Mouse (Mus musculus): ENCODE data around the gene Idnk. TPM values are rescaled to one million over a fixed set of nuclear protein-coding genes. Genes with fewer than 3 reads are reported as not detected.

Idnk gene
- total RNA-seq, 2 experiments from 2014 or later, result 9.0 to 10.2 TPM

DNA sequence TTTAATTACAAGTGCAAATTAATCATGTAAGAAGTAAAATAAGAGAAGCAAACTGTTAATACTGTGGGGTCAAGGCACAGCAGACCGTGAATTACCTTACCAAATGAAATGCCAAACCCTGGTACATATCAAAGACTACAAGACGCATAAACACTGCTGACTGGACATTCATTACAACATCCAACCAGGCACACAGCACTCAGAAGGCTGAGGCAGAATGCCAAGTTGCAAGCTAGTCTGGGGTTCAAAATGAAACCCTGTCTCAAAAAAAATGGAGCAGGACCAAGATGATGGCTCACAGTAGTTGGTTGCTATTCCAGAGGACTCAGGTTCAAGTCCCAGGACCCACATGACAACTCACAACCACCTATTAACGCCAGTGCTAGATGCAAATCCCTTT lies 26.7 kb downstream of the Idnk start:
- intact Hi-C loops (cut with DNase I; ENCODE audit: low total_unique reads), result no loop called here
- no peak for DNase-seq

DNA sequence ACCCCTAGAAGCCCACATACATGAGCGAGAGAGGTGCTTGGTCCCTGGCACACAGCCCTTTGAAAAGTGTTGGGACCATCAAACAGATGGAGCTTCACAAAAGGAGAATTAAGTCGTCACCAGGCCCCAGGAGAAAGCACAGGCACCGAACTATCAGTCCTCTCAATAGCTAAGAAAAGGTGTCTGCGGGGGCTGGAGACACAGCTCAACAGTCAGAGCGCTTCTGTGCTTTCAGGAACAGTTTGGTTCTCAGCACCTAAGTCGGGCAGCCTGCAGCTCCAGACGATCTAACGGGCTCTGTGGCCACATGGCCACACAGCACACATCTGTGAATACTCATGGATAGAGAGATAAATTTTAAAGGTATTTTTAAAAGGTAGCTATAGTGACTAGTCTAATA lies 28.8 kb downstream of the Idnk start:
- intact Hi-C loops (cut with DNase I; ENCODE audit: low total_unique reads), result loop anchor here (5.0 kb wide), 1 partner anchor 46 kb away; no protein-coding TSS in a partner anchor
- DNase-seq, result no peak

DNA sequence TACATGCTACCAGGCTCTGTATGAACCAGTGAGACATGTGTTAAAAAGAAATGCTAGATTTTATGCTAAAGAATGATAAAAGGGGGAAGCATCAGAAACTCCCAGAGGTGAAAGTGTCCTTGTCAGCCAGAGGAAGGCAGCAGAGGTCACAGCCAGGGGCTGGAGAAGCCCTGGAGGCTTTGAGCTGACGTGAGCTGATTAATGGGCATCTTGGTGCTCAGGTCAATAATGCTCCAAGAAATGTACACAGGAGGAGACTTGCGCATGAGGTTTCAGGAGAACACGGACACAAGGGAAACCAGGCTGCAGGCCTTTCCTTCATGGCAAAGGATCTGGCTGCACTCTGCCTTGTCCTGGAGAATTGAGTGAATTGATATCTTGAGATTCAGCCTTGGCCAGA lies 30.3 kb downstream of the Idnk start:
- intact Hi-C loops (cut with DNase I; ENCODE audit: low total_unique reads), result loop anchor here (5.0 kb wide), 1 partner anchor 45 kb away; no protein-coding TSS in a partner anchor

DNA sequence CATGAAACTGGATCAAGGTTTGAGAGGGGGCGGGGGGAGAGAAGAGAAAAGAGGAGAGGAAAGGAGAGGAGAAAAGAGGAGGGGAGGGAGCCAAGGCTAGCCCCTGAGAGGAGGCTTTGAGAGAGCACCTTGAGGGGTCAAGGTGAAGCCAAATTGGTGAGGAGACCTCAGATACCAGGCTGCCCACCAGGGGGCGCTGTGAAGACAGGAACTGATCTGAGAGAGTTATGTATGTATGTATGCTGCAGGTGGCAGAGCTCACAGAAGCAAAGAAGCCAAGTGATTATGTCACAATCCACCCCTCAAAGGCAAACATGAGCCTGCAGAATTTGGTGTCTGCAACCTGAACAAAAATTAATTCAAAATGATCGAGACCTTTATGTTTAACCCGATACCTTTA lies 31.0 kb downstream of the Idnk start:
- peak; percentile 84 for DNase-seq
- intact Hi-C loops (cut with DNase I; ENCODE audit: low total_unique reads), result loop anchor here (5.0 kb wide), 1 partner anchor 44 kb away; no protein-coding TSS in a partner anchor

More for the DNA sequence above, 30.3 kb downstream of the Idnk start:
- DNase-seq, result no peak

DNA sequence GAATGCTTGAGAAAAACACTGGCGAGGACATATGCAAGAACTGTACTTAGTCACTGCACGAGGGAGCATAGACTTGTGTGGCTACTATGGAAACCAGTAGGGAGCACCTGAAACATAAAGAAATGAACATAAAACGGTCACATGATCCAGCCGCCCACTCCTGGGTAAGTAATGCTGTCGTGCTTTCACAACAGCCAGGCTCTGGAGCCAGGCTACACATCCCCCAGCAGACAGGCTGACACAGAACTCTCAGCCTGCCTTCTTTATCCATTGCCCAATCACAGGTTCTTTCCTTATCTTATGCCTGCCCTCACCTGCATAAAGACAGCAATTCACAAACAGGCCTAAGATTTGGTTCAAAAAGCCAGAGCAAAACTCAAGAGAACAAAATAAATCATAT lies 32.0 kb downstream of the Idnk start:
- intact Hi-C loops (cut with DNase I; ENCODE audit: low total_unique reads), result loop anchor here (5.0 kb wide), 1 partner anchor 43 kb away; no protein-coding TSS in a partner anchor
- no peak for DNase-seq

DNA sequence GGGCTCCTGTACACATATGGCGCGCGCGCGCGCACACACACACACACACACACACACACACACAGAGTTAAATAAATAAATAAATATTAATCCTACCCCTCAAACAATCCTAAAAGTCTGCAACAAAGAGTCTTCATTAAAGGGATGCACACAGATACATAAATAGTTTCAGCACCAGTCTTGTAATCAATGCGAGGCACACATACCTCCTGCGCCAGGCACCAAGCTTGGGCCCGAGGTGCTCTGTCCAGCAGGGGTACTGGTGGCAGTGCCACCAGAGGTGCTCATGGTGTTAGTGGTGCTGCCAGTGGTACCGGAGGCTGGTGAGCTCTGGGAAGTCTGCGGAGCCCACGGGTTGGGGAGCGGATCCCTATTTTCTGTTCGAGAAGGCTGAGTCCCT lies 34.1 kb downstream of the Idnk start:
- intact Hi-C loops (cut with DNase I; ENCODE audit: low total_unique reads), result no loop called here

DNA sequence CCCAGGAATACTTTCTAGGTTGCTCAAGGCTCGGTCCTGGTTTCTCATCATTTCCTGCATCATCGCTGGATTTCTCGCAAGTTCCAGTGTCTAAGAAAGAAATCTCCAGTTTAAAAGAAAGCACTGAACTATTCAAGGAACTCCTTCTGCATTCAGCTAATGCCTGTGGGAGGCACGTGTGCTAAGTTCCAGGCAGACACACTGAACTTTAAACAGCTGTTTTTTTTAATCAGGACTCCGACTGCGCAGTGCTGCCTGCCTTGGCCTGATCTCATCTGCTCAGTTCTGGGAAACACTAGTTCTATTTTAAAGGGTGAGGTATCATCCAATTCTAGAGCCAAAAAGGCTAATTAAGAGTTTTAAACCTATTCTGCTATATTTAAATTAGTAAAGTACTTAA lies 34.7 kb downstream of the Idnk start:
- intact Hi-C loops (cut with DNase I; ENCODE audit: low total_unique reads), result no loop called here
- no peak for DNase-seq

More for the DNA sequence above, 34.1 kb downstream of the Idnk start:
- DNase-seq, result no peak

DNA sequence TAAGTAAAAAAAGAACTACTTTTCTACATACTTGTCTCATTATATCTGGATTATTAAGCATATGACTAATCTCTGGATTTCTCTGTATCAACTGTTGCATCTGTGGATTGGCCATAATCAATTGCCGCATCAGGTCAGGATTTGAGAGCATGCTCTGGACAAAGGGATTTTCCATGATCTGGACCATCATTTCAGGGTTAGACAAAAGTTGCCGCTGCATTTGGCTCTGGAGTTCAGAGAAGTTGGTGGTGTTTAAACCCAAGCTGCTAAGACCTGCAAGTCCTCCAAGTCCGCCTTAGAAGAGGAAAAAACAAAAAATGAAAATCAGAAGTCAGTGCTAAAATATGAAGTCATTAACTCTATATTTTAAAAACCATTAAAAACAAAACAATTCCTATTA lies 35.8 kb downstream of the Idnk start:
- intact Hi-C loops (cut with DNase I; ENCODE audit: low total_unique reads), result no loop called here
- DNase-seq, result no peak

DNA sequence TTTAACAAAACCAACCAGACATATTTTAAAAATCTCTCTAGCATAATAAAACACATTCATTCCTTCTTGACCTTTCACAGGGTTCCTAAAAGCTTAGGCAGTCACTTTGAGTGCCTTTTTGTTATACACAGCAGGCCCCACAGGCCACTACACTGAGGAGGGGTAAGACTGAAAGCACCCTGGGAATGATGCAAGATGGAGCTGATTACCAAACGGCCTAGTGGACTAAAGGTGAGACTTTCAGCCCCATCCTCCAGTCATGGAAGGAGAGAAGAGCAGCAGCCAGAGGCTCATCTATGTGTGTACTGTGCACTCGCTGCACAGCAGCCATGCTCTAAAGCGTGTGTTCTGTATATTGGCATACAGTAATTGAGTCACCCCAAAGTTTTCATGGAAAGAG lies 37.5 kb downstream of the Idnk start:
- DNase-seq, result no peak

DNA sequence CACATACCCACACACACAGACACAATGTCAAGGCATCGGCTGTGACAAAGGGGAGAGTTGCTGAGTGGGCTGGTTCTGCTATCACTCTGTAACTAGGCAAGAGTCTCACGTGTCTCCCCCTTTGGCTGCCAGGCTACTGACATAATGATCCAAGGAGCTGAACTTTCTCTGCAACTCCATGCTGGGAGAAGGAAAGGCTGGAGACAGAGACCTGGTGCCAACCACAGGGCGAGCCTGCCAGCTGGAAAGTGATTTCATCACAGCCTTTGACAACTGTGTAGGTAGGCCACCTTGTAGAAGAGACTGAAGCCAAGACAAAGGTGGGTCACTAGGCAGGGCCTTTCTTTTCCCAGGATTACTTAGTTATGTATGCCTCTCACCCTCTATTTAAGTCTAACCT lies 39.8 kb downstream of the Idnk start:
- DNase-seq, result no peak

More for the DNA sequence above, 37.5 kb downstream of the Idnk start:
- intact Hi-C loops (cut with DNase I; ENCODE audit: low total_unique reads), result no loop called here

DNA sequence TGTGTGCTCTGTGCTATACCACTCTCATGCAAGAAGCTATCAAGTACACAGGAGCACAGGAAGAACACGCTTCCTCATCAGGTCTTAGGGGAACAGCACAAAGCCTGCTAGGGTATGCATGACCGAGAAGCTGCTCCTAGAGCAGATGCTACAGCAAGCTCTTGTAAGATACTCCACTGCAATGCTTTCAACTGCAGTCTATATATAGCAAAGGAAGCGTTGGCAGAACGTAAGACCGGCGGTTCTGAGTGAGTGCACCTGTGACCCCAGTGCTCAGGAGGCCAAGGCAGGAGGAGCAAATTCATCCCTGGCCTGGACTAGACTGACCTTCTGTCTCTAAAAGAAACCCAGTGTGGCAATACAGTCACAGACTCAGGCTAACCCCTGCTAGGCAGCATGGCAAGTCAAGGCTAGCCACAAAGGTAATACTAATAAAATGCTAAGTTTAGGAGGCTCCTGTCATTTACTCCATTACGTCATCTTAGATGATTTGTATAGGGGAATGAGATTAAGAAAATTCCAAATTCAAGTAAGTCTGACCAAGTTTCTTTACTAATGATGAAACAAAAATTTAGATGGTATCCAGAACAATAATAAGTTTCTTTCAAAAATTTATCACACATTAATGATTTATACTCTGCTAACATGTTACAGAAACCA lies 40.7 kb downstream of the Idnk start:
- intact Hi-C loops (cut with DNase I; ENCODE audit: low total_unique reads), result no loop called here

More for the DNA sequence above, 39.8 kb downstream of the Idnk start:
- intact Hi-C loops (cut with DNase I; ENCODE audit: low total_unique reads), result no loop called here

DNA sequence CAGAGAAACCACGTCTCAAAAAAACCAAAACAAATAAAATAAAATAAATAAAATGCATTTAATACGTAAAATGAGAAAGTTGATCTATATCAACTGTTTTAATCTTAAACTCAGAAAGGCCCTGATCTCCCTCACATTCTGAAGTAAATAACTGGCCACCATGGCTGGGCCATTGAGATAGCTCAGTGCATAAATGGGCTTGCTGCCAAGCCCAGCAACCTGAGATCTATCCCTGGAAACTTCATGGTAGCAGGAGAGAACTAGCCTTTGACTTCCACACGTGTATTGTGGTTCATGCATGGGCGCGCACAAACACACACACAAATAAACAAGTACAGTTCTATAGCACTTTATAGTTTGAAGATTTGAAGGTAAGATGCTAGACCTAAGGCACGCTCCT lies 43.9 kb downstream of the Idnk start:
- intact Hi-C loops (cut with DNase I; ENCODE audit: low total_unique reads), result no loop called here
- DNase-seq, result no peak

More for the DNA sequence above, 40.7 kb downstream of the Idnk start:
- DNase-seq, result no peak

DNA sequence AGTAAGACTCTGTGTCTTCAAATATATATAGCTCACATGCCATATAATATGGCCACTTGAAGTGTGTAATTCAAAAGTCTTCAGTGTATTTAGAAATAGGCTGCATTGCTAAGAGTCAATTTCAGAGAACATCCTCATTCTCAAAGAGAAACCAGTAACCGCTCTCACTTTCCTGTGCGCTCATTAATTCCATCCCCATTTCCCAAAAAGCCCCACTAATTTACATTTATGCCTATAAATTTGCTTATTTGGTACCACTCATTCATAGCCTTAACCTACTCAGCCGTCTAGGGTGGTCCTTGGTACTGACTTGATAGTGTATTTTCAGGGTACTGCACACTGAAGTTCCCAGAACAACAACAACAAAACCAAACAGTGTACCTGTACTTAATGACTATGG lies 44.5 kb downstream of the Idnk start:
- no peak for DNase-seq
- intact Hi-C loops (cut with DNase I; ENCODE audit: low total_unique reads), result no loop called here

DNA sequence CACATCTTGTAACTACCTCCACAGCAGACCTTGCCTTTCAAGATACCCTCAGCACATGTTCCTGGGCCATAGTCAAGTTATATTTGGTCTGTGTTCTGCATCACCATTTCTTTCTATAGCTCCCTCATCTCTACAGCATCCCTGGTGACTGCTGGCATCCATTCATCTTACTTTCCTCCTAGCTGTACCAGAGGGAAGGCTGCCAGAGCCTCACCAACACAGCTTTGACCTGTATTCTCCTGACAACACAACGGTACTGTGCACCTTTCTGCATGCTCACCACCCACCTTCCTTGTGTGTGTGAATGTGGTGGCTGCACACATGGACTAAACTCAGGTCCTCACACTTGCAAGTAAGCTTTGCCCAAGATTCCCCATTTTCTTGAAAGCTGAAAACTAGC lies 45.5 kb downstream of the Idnk start:
- intact Hi-C loops (cut with DNase I; ENCODE audit: low total_unique reads), result no loop called here

DNA sequence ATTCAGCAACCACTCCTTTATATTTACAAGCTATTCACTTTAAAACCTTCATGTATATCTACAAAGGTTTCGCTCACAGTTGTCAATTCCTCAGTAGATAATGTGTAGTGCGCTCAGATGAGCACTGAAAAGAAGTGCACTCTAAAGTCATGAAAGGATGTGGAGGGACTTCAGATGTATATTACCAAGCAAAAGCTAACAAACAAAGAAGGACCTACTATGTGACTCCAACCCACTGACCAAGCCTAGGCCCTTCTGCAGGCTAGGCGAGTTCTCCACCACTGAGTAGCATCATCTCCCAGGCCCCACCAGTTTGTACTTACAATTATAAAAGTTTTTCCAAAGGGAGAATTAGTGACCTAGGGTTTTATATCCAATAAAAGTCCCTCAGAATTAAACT lies 46.8 kb downstream of the Idnk start:
- intact Hi-C loops (cut with DNase I; ENCODE audit: low total_unique reads), result no loop called here
- no peak for DNase-seq

More for the DNA sequence above, 45.5 kb downstream of the Idnk start:
- DNase-seq, result no peak

DNA sequence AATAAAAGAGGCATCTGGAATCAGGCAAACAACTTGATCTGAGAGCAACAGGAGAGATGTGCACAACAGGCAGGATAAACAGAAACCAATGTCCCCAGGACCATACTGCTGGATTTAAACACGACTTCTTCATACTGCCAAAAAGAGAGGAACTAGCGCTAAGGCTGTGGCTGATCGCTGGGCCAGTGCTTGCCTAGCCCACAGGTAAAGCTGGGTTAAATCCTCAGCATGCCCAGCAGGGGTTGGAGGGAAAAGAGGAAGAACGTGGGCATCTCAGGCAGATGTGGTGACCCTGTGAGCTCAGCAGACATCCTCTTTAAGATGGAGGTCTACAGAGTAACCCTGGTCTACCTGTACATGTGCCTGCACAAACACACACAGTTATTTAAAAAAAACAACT lies 47.5 kb downstream of the Idnk start:
- intact Hi-C loops (cut with DNase I; ENCODE audit: low total_unique reads), result no loop called here
- no peak for DNase-seq

DNA sequence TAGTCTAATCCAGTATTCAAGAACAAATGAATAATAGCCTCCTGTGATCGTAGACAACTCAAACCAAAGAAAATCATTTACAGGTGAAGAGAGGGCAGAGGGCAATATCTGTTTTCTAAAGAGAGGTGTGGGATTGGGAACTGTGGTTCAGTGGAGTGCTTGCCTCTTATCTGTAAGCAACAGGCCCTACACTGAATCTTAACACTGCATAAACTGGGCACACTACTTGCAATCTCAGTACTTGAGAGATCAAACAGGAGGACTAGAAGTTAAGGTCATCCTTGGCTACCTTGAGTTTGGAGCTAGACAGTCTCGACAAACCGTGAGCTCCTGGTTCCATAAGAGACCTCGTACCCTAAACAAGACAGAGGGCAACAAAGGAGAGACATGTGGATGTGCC lies 48.6 kb downstream of the Idnk start:
- no peak for DNase-seq
- intact Hi-C loops (cut with DNase I; ENCODE audit: low total_unique reads), result no loop called here

DNA sequence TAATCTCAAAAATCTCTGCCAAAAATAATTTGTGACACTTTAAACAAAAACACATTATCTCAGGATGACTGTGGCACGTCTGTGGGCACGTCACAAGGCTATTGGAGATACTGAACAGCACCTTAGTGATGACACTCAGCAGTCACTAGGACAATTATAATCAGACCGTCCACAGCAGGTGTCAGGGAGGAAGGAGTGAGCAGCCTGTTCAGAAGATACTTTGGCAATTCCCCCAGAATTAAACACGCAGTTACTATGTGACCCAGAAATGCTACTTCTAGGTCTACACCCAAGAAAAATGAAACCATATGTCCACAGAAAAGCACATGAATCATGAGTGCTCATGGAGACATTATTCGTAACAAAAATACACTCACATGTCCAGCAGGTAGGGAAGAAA lies 53.0 kb downstream of the Idnk start:
- intact Hi-C loops (cut with DNase I; ENCODE audit: low total_unique reads), result no loop called here
- no peak for DNase-seq

DNA sequence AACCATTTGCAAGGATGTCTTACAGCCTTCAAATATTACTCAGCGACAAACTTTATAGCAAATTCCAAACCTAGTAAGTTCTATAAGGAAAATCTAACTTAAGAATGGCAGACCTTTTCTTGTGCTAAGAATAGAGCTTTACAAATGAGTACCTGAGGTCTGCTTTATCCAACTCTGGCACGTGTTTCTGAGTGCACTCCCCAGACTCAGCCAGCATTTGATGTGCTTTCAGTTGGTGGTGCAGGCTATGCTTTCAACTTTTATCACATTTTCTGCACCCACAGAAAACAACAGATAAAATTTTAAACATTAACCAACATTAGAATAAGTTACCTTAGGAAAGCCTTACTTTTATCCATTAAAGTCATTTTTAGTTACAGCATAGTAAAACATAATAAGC lies 55.1 kb downstream of the Idnk start:
- DNase-seq, result no peak
- intact Hi-C loops (cut with DNase I; ENCODE audit: low total_unique reads), result no loop called here

DNA sequence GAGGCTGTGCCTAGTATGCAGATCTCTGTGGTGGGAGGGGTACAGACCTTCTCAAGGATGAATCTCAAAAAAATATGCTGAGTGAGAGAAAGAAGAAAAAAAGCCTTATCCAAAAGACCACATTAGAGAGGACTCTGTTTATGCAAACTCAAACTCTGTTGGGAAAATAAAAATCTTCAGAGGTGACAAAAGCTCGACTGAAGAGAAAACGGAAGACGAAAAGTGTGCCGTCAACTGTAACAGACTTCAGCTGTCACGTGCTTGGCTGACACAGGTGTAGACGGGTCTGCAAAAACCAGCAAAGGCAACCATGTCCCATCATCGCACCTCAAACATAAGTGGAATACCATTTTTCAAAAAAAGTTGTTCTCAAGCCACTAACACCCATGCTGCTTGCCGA lies 56.4 kb downstream of the Idnk start:
- no peak for DNase-seq
- intact Hi-C loops (cut with DNase I; ENCODE audit: low total_unique reads), result no loop called here
